Mouse (Mus musculus) CH12.LX (cell line): ENCODE data around the gene Cep164. TPM values are rescaled to one million over a fixed set of nuclear protein-coding genes. Genes with fewer than 3 reads are reported as not detected.

Experiments
- DNase-seq: peaks from one replicate; pipeline ENCODE4 v3.0.0-alpha.2; 2013; ENCODE audit errors: extremely low read depth
- H3K27ac ChIP-seq: 2 replicates; pipeline ENCODE4 v1.5.1; 2012; ENCODE audit warnings: low read depth, mild to moderate bottlenecking, control low read depth, moderate library complexity; ENCODE audit not compliant: insufficient read depth
- H3K27me3 ChIP-seq: replicated peaks from 2 replicates; pipeline ENCODE3; 2012; ENCODE audit warnings: inconsistent platforms
- H3K36me3 ChIP-seq, 2 experiments: replicated peaks in 1 of 2; 2 replicates each; pipeline versions ENCODE3 to v1.6.1; 2012; ENCODE audit warnings: inconsistent platforms in 1 of 2, low read length in 1 of 2, mild to moderate bottlenecking in 1 of 2, mixed read lengths in 1 of 2, moderate library complexity in 1 of 2; ENCODE audit not compliant: control insufficient read depth in 1 of 2, insufficient read depth in 1 of 2
- H3K4me1 ChIP-seq, 2 experiments: 2 replicates each; pipeline ENCODE4 v1.6.1; 2012; ENCODE audit warnings: inconsistent platforms in 1 of 2, moderate library complexity in 1 of 2; ENCODE audit not compliant: insufficient read depth in 2 of 2, control insufficient read depth in 1 of 2
- H3K4me2 ChIP-seq: 2 replicates; pipeline ENCODE4 v1.6.1; 2012; ENCODE audit warnings: low read depth, mild to moderate bottlenecking, control low read depth; ENCODE audit not compliant: poor library complexity, insufficient read depth, severe bottlenecking
- H3K4me3 ChIP-seq, 3 experiments: fragments of 150-350 bp in 1 of 3; sonication (generic) in 1 of 3; replicated peaks in 1 of 3; 2 replicates each; pipeline versions ENCODE3 to v1.5.1; 2011 to 2012; ENCODE audit warnings: low read depth in 2 of 3, low read length in 2 of 3, mild to moderate bottlenecking in 2 of 3, moderate library complexity in 2 of 3, control low read depth in 1 of 3, improper control_type of control experiment in 1 of 3, inconsistent platforms in 1 of 3, mixed read lengths in 1 of 3; ENCODE audit not compliant: poor library complexity in 1 of 3
- H3K79me2 ChIP-seq: replicated peaks from 2 replicates; pipeline ENCODE4 v1.6.1; 2012; ENCODE audit warnings: mild to moderate bottlenecking, moderate library complexity; ENCODE audit not compliant: control insufficient read depth, poor library complexity, insufficient read depth, severe bottlenecking; ENCODE audit errors: extremely low read depth
- H3K9ac ChIP-seq: 2 replicates; pipeline ENCODE4 v1.6.1; 2012; ENCODE audit warnings: low read depth, mild to moderate bottlenecking, control low read depth, moderate library complexity; ENCODE audit not compliant: insufficient read depth
- H3K9me3 ChIP-seq: replicated peaks from 2 replicates; pipeline ENCODE3; 2012; ENCODE audit warnings: low read length, inconsistent platforms, mixed read lengths
- CTCF ChIP-seq, 2 experiments: IDR thresholded peaks in 1 of 2; conservative IDR thresholded peaks in 1 of 2; 2 replicates each; pipeline ENCODE4 v1.5.1; 2011 to 2012; ENCODE audit warnings: low read depth in 2 of 2, low read length in 2 of 2, improper control_type of control experiment in 1 of 2, inconsistent platforms in 1 of 2, mild to moderate bottlenecking in 1 of 2, moderate library complexity in 1 of 2
- ETS1 ChIP-seq: conservative IDR thresholded peaks from 2 replicates; pipeline ENCODE4 v1.6.1; 2012; ENCODE audit warnings: low read depth, mild to moderate bottlenecking, inconsistent platforms, low read length, improper control_type of control experiment, moderate library complexity
- HCFC1 ChIP-seq: IDR thresholded peaks from 2 replicates; pipeline ENCODE4 v1.6.1; 2012; ENCODE audit warnings: low read depth, mild to moderate bottlenecking, inconsistent platforms, low read length, improper control_type of control experiment
- JUN ChIP-seq: IDR thresholded peaks from 2 replicates; pipeline ENCODE4 v1.6.1; 2011; ENCODE audit warnings: low read depth, mild to moderate bottlenecking, low read length, improper control_type of control experiment, moderate library complexity; ENCODE audit not compliant: insufficient read depth
- JUND ChIP-seq: conservative IDR thresholded peaks from 2 replicates; pipeline ENCODE4 v1.6.1; 2011; ENCODE audit warnings: low read depth, low read length, improper control_type of control experiment
- NRF1 ChIP-seq: IDR thresholded peaks from 2 replicates; pipeline ENCODE4 v1.6.1; 2014; ENCODE audit warnings: low read depth, mild to moderate bottlenecking, inconsistent platforms, low read length, improper control_type of control experiment, moderate library complexity
- PAX5 ChIP-seq: IDR thresholded peaks from 2 replicates; pipeline ENCODE4 v1.6.1; 2012; ENCODE audit warnings: low read length, inconsistent platforms, mixed read lengths
- POLR2A ChIP-seq: IDR thresholded peaks from 2 replicates; pipeline ENCODE4 v1.6.1; 2011; ENCODE audit warnings: low read depth, mild to moderate bottlenecking, improper control_type of control experiment, low read length
- RAD21 ChIP-seq: IDR thresholded peaks from 2 replicates; pipeline ENCODE4 v1.6.1; 2011; ENCODE audit warnings: low read depth, mild to moderate bottlenecking, low read length, improper control_type of control experiment, moderate library complexity
- RCOR1 ChIP-seq: conservative IDR thresholded peaks from 2 replicates; pipeline ENCODE4 v1.6.1; 2012; ENCODE audit warnings: low read depth, mild to moderate bottlenecking, inconsistent platforms, low read length, improper control_type of control experiment
- TBP ChIP-seq: conservative IDR thresholded peaks from 2 replicates; pipeline ENCODE4 v1.6.1; 2011; ENCODE audit warnings: low read depth, low read length, improper control_type of control experiment
- TCF12 ChIP-seq: IDR thresholded peaks from 2 replicates; pipeline ENCODE4 v1.6.1; 2014; ENCODE audit warnings: low read depth, mild to moderate bottlenecking, inconsistent platforms, low read length, improper control_type of control experiment
- USF1 ChIP-seq: IDR thresholded peaks from 2 replicates; pipeline ENCODE4 v1.6.1; 2014; ENCODE audit warnings: low read depth, mild to moderate bottlenecking, inconsistent platforms, low read length, improper control_type of control experiment
- USF2 ChIP-seq: conservative IDR thresholded peaks from 2 replicates; pipeline ENCODE4 v1.6.1; 2011; ENCODE audit warnings: low read depth, low read length, improper control_type of control experiment
- ZKSCAN1 ChIP-seq: IDR thresholded peaks from 2 replicates; pipeline ENCODE4 v1.6.1; 2012; ENCODE audit warnings: low read depth, inconsistent platforms, low read length, improper control_type of control experiment, borderline replicate concordance
- ZMIZ1 ChIP-seq: IDR thresholded peaks from 2 replicates; pipeline ENCODE4 v1.6.1; 2012; ENCODE audit warnings: low read depth, mild to moderate bottlenecking, inconsistent platforms, low read length, improper control_type of control experiment
- dilution Hi-C: fragments of 300-500 bp; cut with MboI; formaldehyde crosslinking; loops from 2 replicates; pipeline ENCODE4 v1.14.3; 2020; ENCODE audit warnings: low sequenced_read_pairs; ENCODE audit not compliant: extremely low pct_unique_long_range_greater_than_20kb, extremely low pct_ligation_motif_present
- in situ Hi-C: fragments of 300-500 bp; cut with MboI; formaldehyde crosslinking; loops from 3 replicates; pipeline ENCODE4 v1.14.3; 2019; ENCODE audit warnings: low sequenced_read_pairs, low pct_ligation_motif_present, low pct_unique_long_range_greater_than_20kb, mixed read lengths
- polyA plus RNA-seq: library from polyadenylated mRNA; unstranded; fragments of >175 nt; gene quantifications from 2 replicates; pipeline ENCODE4 v1.2.1, GENCODE M21; 2012; ENCODE audit warnings: low read depth; ENCODE audit not compliant: insufficient read length
- total RNA-seq, 2 experiments: library from RNA; depleted of rRNA; stranded (reverse); fragments of 300-350 nt in 1 of 2; fragments of >200 nt in 1 of 2; gene quantifications; 2 replicates each; pipeline ENCODE4 v1.2.3; 2012 to 2014

Cep164 gene
- total and polyA plus RNA-seq, 3 experiments = 14.2 to 22.7 (median 21.7) TPM

DNA sequence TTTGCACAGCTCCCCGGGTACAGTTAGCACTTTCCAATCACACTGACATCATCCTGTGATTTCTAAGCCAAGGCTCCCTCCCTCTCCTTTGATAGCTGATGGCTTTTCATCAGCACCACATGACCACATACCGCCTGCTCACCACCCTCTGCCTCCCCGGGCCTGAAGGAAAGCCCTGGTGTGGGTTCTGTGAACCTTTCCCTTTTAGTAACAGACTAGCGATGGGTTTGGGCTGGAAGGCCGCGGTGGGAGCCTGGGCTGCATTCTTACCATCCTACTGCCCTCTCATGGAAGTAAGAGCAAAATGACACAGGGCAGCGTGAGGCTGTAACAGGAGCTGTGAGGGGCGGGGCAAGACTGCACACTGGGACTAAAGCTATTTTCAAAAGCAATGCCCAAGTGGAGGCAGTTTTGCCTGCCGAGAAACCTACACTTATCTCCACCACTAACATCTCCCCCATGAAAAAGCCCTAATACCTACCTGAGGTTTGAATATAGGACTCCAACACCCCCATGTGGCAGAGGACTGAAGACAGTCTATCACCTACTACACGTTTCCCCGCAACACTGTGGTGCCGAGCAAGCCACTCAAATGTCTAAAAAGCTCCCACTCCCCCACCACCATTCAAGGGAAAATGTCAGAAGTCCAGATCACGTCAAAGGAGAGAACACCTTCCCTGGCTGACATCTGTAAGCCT is 29.9 kb downstream of the Cep164 start:
- no peak for DNase-seq
- no peak overlapping the region for H3K4me2 ChIP-seq
- TF ChIP-seq JUN (no peak), POLR2A (no peak), TBP (no peak), ZMIZ1 (no peak), ZKSCAN1 (no peak), RAD21 (no peak)
- H3K9ac ChIP-seq = no peak overlapping the region
- no peaks in the 10 kb centered on the region for H3K79me2 ChIP-seq
- H3K27ac ChIP-seq = no peak overlapping the region
- peaks cover 0 to 19% of the 10 kb centered on the region in 2 experiments; a peak in 2 of 4 replicates for H3K4me1 ChIP-seq
- no peak overlapping the region for H3K4me3 ChIP-seq
- no peaks in the 10 kb centered on the region for H3K9me3 ChIP-seq
- in situ Hi-C loops (no loop called here), dilution Hi-C loops (no loop called here)
- H3K27me3 ChIP-seq = no peaks in the 10 kb centered on the region
- peaks cover 18 to 73% of the 10 kb centered on the region in 2 experiments for H3K36me3 ChIP-seq

- H3K27ac ChIP-seq = no peak overlapping the region
- no peak overlapping the region for H3K4me2 ChIP-seq
- no peak for TF ChIP-seq HCFC1
- TF ChIP-seq CTCF (conservative IDR thresholded peaks at IDR 0.05 in 1 of 2, IDR thresholded peaks at IDR 0.05 in 1 of 2; ENCODE audit: low read depth in 2 of 2, low read length in 2 of 2) = peak in 1 of 2 experiments; percentile 23; a peak in 1 of 4 replicates
- H3K27me3 ChIP-seq = no peaks in the 10 kb centered on the region
- DNase-seq = peak; percentile 11
- H3K79me2 ChIP-seq = no peaks in the 10 kb centered on the region
- H3K4me3 ChIP-seq = no peak overlapping the region
- peaks cover 0 to 7% of the 10 kb centered on the region in 2 experiments; a peak in 1 of 4 replicates for H3K4me1 ChIP-seq
- in situ Hi-C loops = no loop called here
- no peaks in the 10 kb centered on the region for H3K9me3 ChIP-seq
- no peak overlapping the region for H3K9ac ChIP-seq
- dilution Hi-C loops = no loop called here
- H3K36me3 ChIP-seq = peaks cover 27 to 85% of the 10 kb centered on the region in 2 experiments
These were observed 31.2 kb downstream of the Cep164 start for GRCm38 (mm10) chr9:45797271-45797670.

DNA sequence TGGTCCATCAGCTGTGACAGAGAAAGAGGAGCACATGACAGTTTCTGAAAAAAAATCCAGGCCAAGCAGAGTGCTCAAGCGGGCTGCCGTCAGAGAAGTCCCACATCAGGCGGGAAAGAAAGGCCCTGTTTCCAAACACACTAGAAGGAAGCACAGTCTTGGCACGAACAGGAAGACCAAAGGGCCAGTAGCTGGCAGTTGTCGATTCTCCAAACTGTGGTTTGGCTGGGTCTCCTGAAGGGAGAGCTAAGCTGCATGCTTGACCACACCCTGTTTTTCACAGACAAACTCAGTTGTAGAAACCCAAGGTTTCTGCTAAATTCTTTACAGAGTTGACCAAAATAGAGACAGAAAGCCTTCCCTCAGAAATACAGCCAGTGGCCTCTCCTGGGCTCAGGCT is 32.8 kb downstream of the Cep164 start:
- Histone ChIP-seq H3K4me3 (no peak overlapping the region), H3K36me3 (peaks cover 32 to 85% of the 10 kb centered on the region in 2 experiments)
- no peak for TF ChIP-seq TBP
- TF ChIP-seq ZMIZ1 = no peak
- TF ChIP-seq USF1 = no peak
- TF ChIP-seq TCF12 = no peak
- no peak for TF ChIP-seq NRF1
- no peak for TF ChIP-seq ZKSCAN1
- no peak for TF ChIP-seq JUN
- TF ChIP-seq USF2 = no peak
- no peak for TF ChIP-seq JUND
- TF ChIP-seq RCOR1 = no peak
- no peak for TF ChIP-seq ETS1
- TF ChIP-seq PAX5 = no peak
- no peak for TF ChIP-seq POLR2A
- TF ChIP-seq, all 38 proteins: peak for 0
- Histone ChIP-seq H3K9me3 (no peaks in the 10 kb centered on the region), H3K9ac (no peak overlapping the region), H3K4me1 (peaks cover 0 to 6% of the 10 kb centered on the region in 2 experiments; a peak in 1 of 4 replicates), H3K79me2 (no peaks in the 10 kb centered on the region), H3K27ac (no peak overlapping the region), H3K4me2 (no peak overlapping the region), H3K27me3 (no peaks in the 10 kb centered on the region)
- DNase-seq = no peak
- dilution Hi-C loops (no loop called here), in situ Hi-C loops (no loop called here)
